Comparison of ENCODE assay signal across 20 mouse cellular contexts in genomic region chr4:134348078-134348477, GRCm38 (mm10). TPM values are rescaled to one million over a fixed set of nuclear protein-coding genes. Genes with fewer than 3 reads are reported as not detected.
DNase-seq lines count a peak whose midpoint lies in the region; ATAC-seq and TF ChIP-seq lines count a peak whose summit lies in the region.
"Had no signal": no experiment of that assay in that cellular context is flagged by ENCODE, and none has a peak within 500 bp of the region (broad histone marks: within the 10 kb centered on the region; RNA-seq: fewer than 3 reads in every experiment).

No protein-coding gene starts in this region.

- H3K27ac ChIP-seq in kidney, adult 2 months (ENCODE audit: insufficient read depth, low read depth, low read length), result no peak overlapping the region
- no peak overlapping the region for H3K27ac ChIP-seq in kidney, embryonic 16.5 days (ENCODE audit: low read length)
- no peak overlapping the region for H3K27ac ChIP-seq in forebrain, embryonic 13.5 days
- H3K27ac ChIP-seq: embryonic facial prominence, embryonic 13.5 days; forebrain, embryonic 10.5 days; liver, embryonic 12.5 days; stomach, embryonic 15.5 days had no signal

- no peak overlapping the region for H3K4me3 ChIP-seq in kidney, adult 2 months (ENCODE audit: insufficient read depth, low read depth, low read length)
- H3K4me3 ChIP-seq in kidney, embryonic 16.5 days (ENCODE audit: low read length), result no peak overlapping the region
- H3K4me3 ChIP-seq in forebrain, embryonic 13.5 days, result no peak overlapping the region
- H3K4me3 ChIP-seq: embryonic facial prominence, embryonic 13.5 days; forebrain, embryonic 10.5 days; liver, embryonic 12.5 days; stomach, embryonic 15.5 days had no signal

- 46% methylated on average over 11 of the region's 11 CpGs for WGBS in kidney, adult 2 months
- WGBS in kidney, embryonic 16.5 days, result 69% methylated on average over 11 of the region's 11 CpGs
- WGBS in forebrain, embryonic 13.5 days, result 80% methylated on average over 11 of the region's 11 CpGs

- ATAC-seq in kidney, embryonic 16.5 days (ENCODE audit: low FRiP score, low TSS enrichment), result no peak
- no peak for ATAC-seq in forebrain, embryonic 13.5 days
- ATAC-seq: liver, embryonic 12.5 days; midbrain, embryonic 16.5 days had no signal

- no peak for TF ChIP-seq CTCF in kidney, adult 2 months (conservative IDR thresholded peaks at IDR 0.05; ENCODE audit: insufficient read depth, insufficient read length, low read depth, low read length)

- no peak for TF ChIP-seq POLR2A in kidney, adult 2 months (IDR thresholded peaks at IDR 0.05; ENCODE audit: low read depth, low read length)

- no peak overlapping the region for H3K4me2 ChIP-seq in kidney, embryonic 16.5 days (replicated peaks; ENCODE audit: low read depth, low read length)
- H3K4me2 ChIP-seq in forebrain, embryonic 13.5 days, result no peak overlapping the region
- H3K4me2 ChIP-seq: embryonic facial prominence, embryonic 13.5 days; liver, embryonic 12.5 days; stomach, embryonic 15.5 days had no signal

- peaks cover 12% of the 10 kb centered on the region for H3K4me1 ChIP-seq in kidney, adult 2 months (ENCODE audit: control insufficient read depth, insufficient read depth, low read length)
- peaks cover 30% of the 10 kb centered on the region for H3K4me1 ChIP-seq in kidney, embryonic 16.5 days (ENCODE audit: insufficient read depth, low read length)
- peaks cover 7% of the 10 kb centered on the region for H3K4me1 ChIP-seq in forebrain, embryonic 13.5 days

- DNase-seq in gastrocnemius, adult 18-20 months (ENCODE audit: low spot score), result peak; percentile 55
- DNase-seq in gastrocnemius, postnatal 25 days, result no peak
- peak; percentile 91 for DNase-seq in kidney, adult 2 months
- DNase-seq in kidney, adult 9 months, result peak; percentile 89
- DNase-seq in lung, postnatal 4 days, result peak; percentile 21 to 52
- no peak for DNase-seq in cerebellum, adult 9-11 months
- DNase-seq: thymus, postnatal 25 days had no signal

- H3K9ac ChIP-seq in kidney, embryonic 16.5 days (replicated peaks; ENCODE audit: low read length), result no peak overlapping the region
- no peak overlapping the region for H3K9ac ChIP-seq in forebrain, embryonic 13.5 days
- H3K9ac ChIP-seq: embryonic facial prominence, embryonic 13.5 days; liver, embryonic 12.5 days; stomach, embryonic 15.5 days had no signal

- H3K36me3 ChIP-seq in kidney, adult 2 months (ENCODE audit: control insufficient read depth, insufficient read depth, low read length), result no peaks in the 10 kb centered on the region
- no peaks in the 10 kb centered on the region for H3K36me3 ChIP-seq in kidney, embryonic 16.5 days (ENCODE audit: insufficient read depth, low read length)
- no peaks in the 10 kb centered on the region for H3K36me3 ChIP-seq in forebrain, embryonic 13.5 days (ENCODE audit: poor library complexity, severe bottlenecking)
- H3K36me3 ChIP-seq: embryonic facial prominence, embryonic 13.5 days; forebrain, embryonic 10.5 days; liver, embryonic 12.5 days; stomach, embryonic 15.5 days had no signal

- no peaks in the 10 kb centered on the region for H3K9me3 ChIP-seq in kidney, embryonic 16.5 days (ENCODE audit: low read length)
- no peaks in the 10 kb centered on the region for H3K9me3 ChIP-seq in forebrain, embryonic 13.5 days (replicated peaks)
- H3K9me3 ChIP-seq: embryonic facial prominence, embryonic 13.5 days; forebrain, embryonic 10.5 days; liver, embryonic 12.5 days; stomach, embryonic 15.5 days had no signal

- no peaks in the 10 kb centered on the region for H3K27me3 ChIP-seq in kidney, adult 2 months (replicated peaks; ENCODE audit: control insufficient read depth, insufficient read depth, low read length)
- H3K27me3 ChIP-seq in kidney, embryonic 16.5 days (ENCODE audit: insufficient read depth, low read length), result peaks cover 21% of the 10 kb centered on the region
- H3K27me3 ChIP-seq in forebrain, embryonic 13.5 days, result peaks cover 35% of the 10 kb centered on the region

RNA-seq across cellular contexts. Expression of gene Slc30a2, which starts 5.1 kb away (rescaled TPM):
- total RNA-seq in gastrocnemius, adult 18-20 months (2021), result 10 to 100 TPM in 1 of 2 experiments, 1 to 10 TPM in 1; 5.4 to 12.7 TPM
- 1 to 10 TPM; 1.4 to 7.2 TPM for total RNA-seq in gastrocnemius, postnatal 25 days (2021)
- polyA plus RNA-seq in kidney, adult 2 months (2012; rRNA removed), result 32.3 and 33.3 TPM in 2 replicates
- 0.92 and 1.4 TPM in 2 replicates for polyA plus RNA-seq in kidney, embryonic 16.5 days (2015; fragmentation: Nextera tagmentation; extraction: Ambion mirVana)
- polyA plus RNA-seq in forebrain, embryonic 13.5 days (2015; fragmentation: Nextera tagmentation; extraction: Ambion mirVana), result not detected in 2 replicates
- total RNA-seq: common myeloid progenitor, adult 5-6 weeks; left cerebral cortex, postnatal 10 days had no signal
- polyA plus RNA-seq: forebrain, embryonic 10.5 days; liver, embryonic 12.5 days; neural tube, embryonic 11.5 days had no signal

RNA-seq across cellular contexts. Expression of gene Trim63, which starts 33.2 kb away (rescaled TPM):
- total RNA-seq in gastrocnemius, adult 18-20 months (2021), result 100 to 1,000 TPM; 322 to 461 TPM
- total RNA-seq in gastrocnemius, postnatal 25 days (2021), result 100 to 1,000 TPM; 113 to 253 TPM
- polyA plus RNA-seq in kidney, adult 2 months (2012; rRNA removed), result 4.2 and 7.4 TPM in 2 replicates
- 3.3 and 4.1 TPM in 2 replicates for polyA plus RNA-seq in kidney, embryonic 16.5 days (2015; fragmentation: Nextera tagmentation; extraction: Ambion mirVana)
- polyA plus RNA-seq in forebrain, embryonic 13.5 days (2015; fragmentation: Nextera tagmentation; extraction: Ambion mirVana), result 0.16 TPM in 1 of 2 replicates, not detected in the other
- total RNA-seq: adrenal gland, postnatal 36 days; common myeloid progenitor, adult 5-6 weeks; layer of hippocampus, adult 8-10 months; megakaryocyte, adult 5-6 weeks had no signal

RNA-seq across cellular contexts. Expression of gene Extl1, which starts 35.6 kb away (rescaled TPM):
- 10 to 100 TPM; 25.5 to 31.9 TPM for total RNA-seq in gastrocnemius, adult 18-20 months (2021)
- total RNA-seq in gastrocnemius, postnatal 25 days (2021), result 10 to 100 TPM; 25.5 to 29.2 TPM
- polyA plus RNA-seq in kidney, adult 2 months (2012; rRNA removed), result 1.1 and 1.3 TPM in 2 replicates
- polyA plus RNA-seq in kidney, embryonic 16.5 days (2015; fragmentation: Nextera tagmentation; extraction: Ambion mirVana), result 0.32 and 0.61 TPM in 2 replicates
- polyA plus RNA-seq in forebrain, embryonic 13.5 days (2015; fragmentation: Nextera tagmentation; extraction: Ambion mirVana), result 0.12 and 0.37 TPM in 2 replicates
- total RNA-seq: common myeloid progenitor, adult 5-6 weeks had no signal

RNA-seq across cellular contexts. Expression of gene Pafah2, which starts 48.0 kb away (rescaled TPM):
- 1 to 10 TPM; 2.5 to 2.6 TPM for total RNA-seq in gastrocnemius, adult 18-20 months (2021)
- 1 to 10 TPM; 3.2 TPM for total RNA-seq in gastrocnemius, postnatal 25 days (2021)
- polyA plus RNA-seq in kidney, adult 2 months (2012; rRNA removed), result 96.9 and 102 TPM in 2 replicates
- 19.5 and 20.1 TPM in 2 replicates for polyA plus RNA-seq in kidney, embryonic 16.5 days (2015; fragmentation: Nextera tagmentation; extraction: Ambion mirVana)
- polyA plus RNA-seq in forebrain, embryonic 13.5 days (2015; fragmentation: Nextera tagmentation; extraction: Ambion mirVana), result 6.3 and 6.5 TPM in 2 replicates

Comparison
In these comparisons a context has a peak if more than half of its experiments do, and no peak if none do; other contexts are left out.
1. DNase-seq: peak in gastrocnemius, adult 18-20 months (single experiment), kidney, adult 2 months (single experiment), kidney, adult 9 months (single experiment) and lung, postnatal 4 days (2 of 2); none in gastrocnemius, postnatal 25 days (single experiment) and cerebellum, adult 9-11 months (single experiment).
2. RNA of gene Slc30a2, which starts 5.1 kb away (polyA plus RNA-seq): 32.3 to 33.3 TPM in kidney, adult 2 months; 0.92 to 1.4 TPM in kidney, embryonic 16.5 days and not detected in forebrain, embryonic 13.5 days; every median in the first group is over 10 times any median in the second.